Mouse (Mus musculus): ENCODE results near the gene Thsd4. TPM values are rescaled to one million over a fixed set of nuclear protein-coding genes. Genes with fewer than 3 reads are reported as not detected.

The Thsd4 gene
- polyA plus RNA-seq, 1 experiment from 2014 or later = 1.8 TPM

DNA sequence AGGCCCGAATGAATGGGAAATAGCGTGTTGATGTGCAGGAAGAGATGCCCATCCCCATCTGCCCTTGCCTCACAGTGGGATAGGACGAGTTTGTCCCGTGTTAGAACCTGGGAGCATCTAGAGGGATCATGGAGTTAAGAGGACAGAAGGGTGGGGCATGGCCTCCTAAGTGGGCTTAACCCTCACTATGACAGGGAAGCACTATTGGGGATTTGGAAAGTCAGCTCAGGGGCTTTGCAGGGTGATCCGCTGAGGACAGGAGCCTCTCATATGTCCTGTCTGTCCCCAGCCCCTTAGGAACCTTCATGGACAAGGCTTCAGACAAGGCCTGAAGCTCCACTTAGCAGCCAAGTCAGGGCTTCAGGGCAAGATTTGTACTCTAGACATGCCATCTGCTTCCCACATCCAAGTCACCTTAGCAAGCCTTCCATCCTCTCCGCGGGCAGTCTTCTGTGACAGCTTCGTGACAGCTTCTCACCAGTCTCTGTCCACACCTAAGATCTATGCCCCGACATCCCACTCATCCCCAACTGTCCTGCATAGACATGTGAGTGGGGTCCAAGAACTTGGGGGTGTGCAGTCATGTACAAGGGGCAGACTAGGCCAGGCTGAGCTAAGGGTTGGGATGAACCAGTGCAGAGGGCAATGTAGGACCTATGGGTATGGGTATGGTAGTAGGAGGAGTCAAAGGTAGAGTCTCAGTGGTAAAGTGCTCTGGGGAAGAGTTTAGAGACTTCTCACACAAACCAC, 570.7 kb downstream of the Thsd4 start:
- in situ Hi-C loops (cut with MboI; ENCODE audit: low pct_unique_long_range_greater_than_20kb) = no loop called here
- H3K27me3 ChIP-seq = no peaks in the 10 kb centered on the region
- no peak for TF ChIP-seq CTCF (IDR thresholded peaks at IDR 0.05)
- ChIA-PET POLR2A (no interaction called here), CTCF (interaction anchor here (0.8 kb wide), 1 partner anchor 92 kb away, joined by 3 read pairs; no protein-coding TSS in a partner anchor)
- ATAC-seq = no peak
- no peak for DNase-seq (ENCODE audit: low read depth, low spot score)

GRCm38 (mm10) chr9:59949981-59950380, 571.9 kb downstream of the Thsd4 start:
- in situ Hi-C loops (cut with MboI; ENCODE audit: low pct_unique_long_range_greater_than_20kb) = no loop called here
- TF ChIP-seq CTCF (IDR thresholded peaks at IDR 0.05) = no peak
- CTCF ChIA-PET = interaction anchor here (1.4 to 1.5 kb wide), 2 partner anchors 9 to 19 kb away, joined by 4 read pairs; no protein-coding TSS in a partner anchor
- POLR2A ChIA-PET = no interaction called here
- DNase-seq (ENCODE audit: low read depth, low spot score) (no peak), ATAC-seq (no peak)
- H3K27me3 ChIP-seq = no peaks in the 10 kb centered on the region

GRCm38 (mm10) chr9:59949511-59949910, 572.3 kb downstream of the Thsd4 start:
- no peak for TF ChIP-seq CTCF (IDR thresholded peaks at IDR 0.05)
- in situ Hi-C loops (cut with MboI; ENCODE audit: low pct_unique_long_range_greater_than_20kb) = no loop called here
- H3K27me3 ChIP-seq = no peaks in the 10 kb centered on the region
- ATAC-seq (no peak), DNase-seq (ENCODE audit: low read depth, low spot score) (no peak)
- POLR2A ChIA-PET = no interaction called here
- CTCF ChIA-PET = interaction anchor here (1.4 to 1.5 kb wide), 2 partner anchors 10 to 20 kb away, joined by 4 read pairs; no protein-coding TSS in a partner anchor

DNA sequence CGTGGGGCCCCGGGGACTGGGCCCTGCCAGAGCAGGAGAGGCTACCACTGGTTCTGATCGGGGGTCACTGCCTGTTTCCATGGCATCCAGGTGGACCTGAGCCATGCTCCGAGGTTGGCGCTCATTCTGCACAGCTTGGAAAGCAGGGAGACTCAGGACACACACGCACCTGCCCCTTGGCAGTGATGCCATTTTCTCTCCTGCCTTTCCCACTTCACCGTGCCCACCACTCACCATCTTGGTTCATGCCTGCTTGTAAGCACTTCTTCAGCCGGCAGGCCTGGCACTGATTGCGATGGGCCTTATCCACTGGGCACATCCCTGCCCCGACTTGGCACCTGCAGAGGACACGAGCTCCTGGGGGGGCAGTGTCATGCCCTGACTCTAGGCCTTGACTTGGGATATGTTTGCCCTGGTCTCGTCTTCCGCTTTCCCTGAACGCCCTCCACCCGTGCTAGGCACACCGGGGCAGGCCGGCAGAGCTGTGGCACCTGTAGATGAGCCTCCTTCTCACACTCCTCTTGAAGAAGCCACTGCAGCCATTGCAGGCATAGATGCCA, 573.1 kb downstream of the Thsd4 start:
- ATAC-seq (no peak), DNase-seq (ENCODE audit: low read depth, low spot score) (no peak)
- CTCF ChIA-PET = interaction anchor here (1.5 kb wide), 1 partner anchor 20 kb away, joined by 4 read pairs; no protein-coding TSS in a partner anchor
- in situ Hi-C loops (cut with MboI; ENCODE audit: low pct_unique_long_range_greater_than_20kb) = no loop called here
- H3K27me3 ChIP-seq = no peaks in the 10 kb centered on the region
- POLR2A ChIA-PET = no interaction called here
- no peak for TF ChIP-seq CTCF (IDR thresholded peaks at IDR 0.05)

GRCm38 (mm10) chr9:59948226-59948625, 573.6 kb downstream of the Thsd4 start:
- H3K27me3 ChIP-seq = no peaks in the 10 kb centered on the region
- DNase-seq (ENCODE audit: low read depth, low spot score) = no peak
- POLR2A ChIA-PET = no interaction called here
- in situ Hi-C loops (cut with MboI; ENCODE audit: low pct_unique_long_range_greater_than_20kb) = no loop called here
- CTCF ChIA-PET = no interaction called here
- no peak for ATAC-seq
- TF ChIP-seq CTCF (IDR thresholded peaks at IDR 0.05) = no peak

DNA sequence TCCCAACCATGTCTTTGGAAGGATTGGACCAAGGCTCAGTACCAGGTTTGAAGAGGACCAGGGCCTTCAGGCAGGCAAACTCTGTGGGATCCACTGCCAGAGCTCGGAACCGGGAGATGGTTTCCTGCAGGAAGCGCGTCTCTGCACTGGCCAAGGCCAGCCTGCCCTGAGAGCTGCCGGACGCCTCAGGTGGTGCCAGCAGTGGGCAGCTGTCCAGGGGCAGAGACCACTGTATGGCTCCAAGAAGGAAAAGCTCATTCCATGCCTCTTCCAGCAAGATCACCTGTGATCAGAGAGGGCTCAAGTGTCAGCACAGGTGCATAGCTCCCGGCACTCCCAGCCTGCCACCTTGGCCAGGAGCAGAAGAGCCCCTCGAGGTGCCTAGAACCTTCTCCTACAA, 574.6 kb downstream of the Thsd4 start:
- TF ChIP-seq CTCF (IDR thresholded peaks at IDR 0.05) = no peak
- ATAC-seq (no peak), DNase-seq (ENCODE audit: low read depth, low spot score) (no peak)
- POLR2A ChIA-PET = interaction anchor here (0.8 kb wide), 1 partner anchor 10 kb away, joined by 3 read pairs; no protein-coding TSS in a partner anchor
- in situ Hi-C loops (cut with MboI; ENCODE audit: low pct_unique_long_range_greater_than_20kb) = no loop called here
- no peaks in the 10 kb centered on the region for H3K27me3 ChIP-seq
- CTCF ChIA-PET = no interaction called here

DNA sequence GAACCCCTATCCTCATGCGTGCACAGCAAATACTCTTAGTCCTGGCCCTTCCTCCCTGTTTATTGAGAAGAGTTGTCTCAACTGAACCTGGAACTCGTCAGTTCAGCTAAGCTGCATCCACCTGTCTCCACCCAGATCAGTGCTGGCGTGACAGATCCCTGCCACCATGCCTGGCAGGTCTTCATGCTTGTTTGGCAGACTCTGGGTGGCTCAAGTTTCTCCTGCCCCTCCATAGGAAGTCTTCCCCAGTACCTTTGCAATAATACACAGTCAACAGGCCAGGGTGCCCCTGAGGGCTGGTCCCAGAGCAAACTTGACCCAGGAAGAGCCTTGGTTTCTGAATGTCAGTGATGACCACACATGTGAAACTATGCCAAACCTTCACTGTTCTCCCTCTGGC, 576.6 kb downstream of the Thsd4 start:
- no peak for TF ChIP-seq CTCF (IDR thresholded peaks at IDR 0.05)
- in situ Hi-C loops (cut with MboI; ENCODE audit: low pct_unique_long_range_greater_than_20kb) = no loop called here
- DNase-seq (ENCODE audit: low read depth, low spot score) (no peak), ATAC-seq (no peak)
- ChIA-PET POLR2A (no interaction called here), CTCF (interaction anchor here (1.7 kb wide), 1 partner anchor 14 kb away, joined by 4 read pairs; no protein-coding TSS in a partner anchor)
- H3K27me3 ChIP-seq = no peaks in the 10 kb centered on the region

DNA sequence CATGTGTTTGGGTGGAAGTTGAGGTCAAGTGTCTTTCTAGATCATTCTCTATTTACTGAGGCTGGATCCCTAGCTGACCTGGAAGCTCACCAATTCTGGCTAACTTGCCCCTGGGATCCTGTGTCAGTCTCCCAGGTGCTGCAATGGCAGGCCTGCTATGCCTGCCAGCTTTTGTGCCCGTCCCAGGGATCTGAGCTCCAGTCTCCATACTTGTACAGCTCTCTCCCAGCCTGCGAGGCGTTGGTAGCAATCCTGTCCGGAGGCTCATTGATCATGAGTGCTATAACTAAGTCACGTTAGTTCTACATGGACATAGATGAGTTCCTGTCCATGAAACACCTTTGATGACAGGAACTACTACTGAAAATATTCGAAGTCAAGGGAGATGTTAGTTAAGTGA, 578.0 kb downstream of the Thsd4 start:
- POLR2A ChIA-PET = interaction anchor here (1.0 kb wide), 1 partner anchor 14 kb away, joined by 3 read pairs; no protein-coding TSS in a partner anchor
- ATAC-seq (no peak), DNase-seq (ENCODE audit: low read depth, low spot score) (no peak)
- CTCF ChIA-PET = interaction anchor here (1.7 kb wide), 1 partner anchor 13 kb away, joined by 4 read pairs; no protein-coding TSS in a partner anchor
- TF ChIP-seq CTCF (IDR thresholded peaks at IDR 0.05) = no peak
- no peaks in the 10 kb centered on the region for H3K27me3 ChIP-seq
- in situ Hi-C loops (cut with MboI; ENCODE audit: low pct_unique_long_range_greater_than_20kb) = no loop called here

DNA sequence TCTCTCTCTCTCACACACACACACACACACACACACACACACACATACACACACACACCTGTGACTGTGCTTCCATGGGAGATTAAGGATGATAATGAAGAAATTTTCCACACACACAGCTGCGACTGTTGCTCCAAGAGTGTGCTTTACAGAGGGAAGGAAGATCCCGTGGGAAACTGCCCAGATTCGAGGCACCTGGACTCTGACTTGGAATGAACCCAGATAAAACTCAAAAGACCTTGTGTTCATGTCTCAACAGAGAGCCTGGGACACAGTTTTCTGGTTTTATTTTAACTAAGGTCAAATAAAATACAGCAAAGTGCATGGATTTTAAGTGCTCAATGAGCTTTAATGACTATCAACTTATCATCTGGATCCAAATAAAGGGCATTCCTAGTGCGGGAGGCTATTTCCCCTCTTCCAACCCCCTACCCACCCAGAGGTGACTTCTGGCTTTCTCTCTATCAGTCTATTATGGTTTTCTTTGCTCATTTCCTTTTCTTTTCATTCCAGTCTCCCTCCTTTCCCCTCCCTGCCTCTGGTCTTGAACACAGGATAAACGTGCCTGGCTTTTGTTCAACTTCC, 579.3 kb downstream of the Thsd4 start:
- DNase-seq (ENCODE audit: low read depth, low spot score) = no peak
- H3K27me3 ChIP-seq = no peaks in the 10 kb centered on the region
- no peak for TF ChIP-seq CTCF (IDR thresholded peaks at IDR 0.05)
- ATAC-seq = no peak
- in situ Hi-C loops (cut with MboI; ENCODE audit: low pct_unique_long_range_greater_than_20kb) = no loop called here
- POLR2A ChIA-PET = interaction anchor here (0.6 to 1.0 kb wide), 2 partner anchors 13 to 59 kb away, joined by 3 read pairs; no protein-coding TSS in a partner anchor
- CTCF ChIA-PET = interaction anchor here (1.5 kb wide), 1 partner anchor 12 kb away, joined by 3 read pairs; no protein-coding TSS in a partner anchor

DNA sequence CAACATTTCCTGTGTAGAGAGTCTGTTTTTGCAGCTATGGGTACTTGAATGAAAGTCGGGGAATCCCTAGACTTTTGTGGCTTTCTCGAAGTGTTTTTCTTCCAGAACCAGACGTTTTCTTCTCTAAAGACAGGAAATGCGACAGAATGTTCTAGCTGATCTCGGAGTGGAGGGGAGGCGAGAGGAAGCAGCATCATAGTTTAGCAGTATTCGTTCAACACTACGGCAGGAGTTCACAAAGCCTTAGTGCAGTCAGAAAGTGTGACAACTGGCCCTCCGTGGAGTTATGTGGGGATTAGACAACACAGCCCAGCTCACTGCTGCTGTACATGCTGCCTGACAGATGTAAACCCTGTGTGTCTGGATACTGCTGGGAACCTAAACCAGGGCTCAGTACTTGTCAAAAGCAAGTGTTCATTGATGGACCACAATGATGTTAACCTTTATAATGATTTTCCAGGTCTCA, 579.9 kb downstream of the Thsd4 start:
- no peak for ATAC-seq
- CTCF ChIA-PET = interaction anchor here (1.1 to 1.5 kb wide), 2 partner anchors 11 to 17 kb away, joined by 3 read pairs; no protein-coding TSS in a partner anchor

More for the DNA sequence above, 579.9 kb downstream of the Thsd4 start:
- no peak for TF ChIP-seq CTCF (IDR thresholded peaks at IDR 0.05)
- DNase-seq (ENCODE audit: low read depth, low spot score) = no peak
- POLR2A ChIA-PET = no interaction called here
- in situ Hi-C loops (cut with MboI; ENCODE audit: low pct_unique_long_range_greater_than_20kb) = no loop called here
- no peaks in the 10 kb centered on the region for H3K27me3 ChIP-seq
